Mouse (Mus musculus) hindbrain, embryonic 12.5 days (tissue): ENCODE results near the gene Fcgr1. TPM values are rescaled to one million over a fixed set of nuclear protein-coding genes. Genes with fewer than 3 reads are reported as not detected.
A peak's percentile ranks its signal among the peaks of the same experiment; 100 is the strongest.
"Not testable (repeated sequence)": the region's sequence is repeated elsewhere in the genome, so short reads cannot be mapped to it uniquely, and the experiment has no call there.

Source experiments
- ATAC-seq: fragments of 200-750 bp; cut with Nextera tagmentation; 2 replicates; pipeline ENCODE4 v1.8.0; 2017; ENCODE audit warnings: moderate TSS enrichment; ENCODE audit not compliant: low FRiP score
- H3K27ac ChIP-seq: fragments of 300-500 bp; sonication (generic); 2 replicates; pipeline ENCODE4 v1.5.1; 2016; ENCODE audit warnings: mild to moderate bottlenecking
- H3K27me3 ChIP-seq: fragments of 300-500 bp; sonication (generic); 2 replicates; pipeline ENCODE4 v1.6.1; 2016; ENCODE audit warnings: mild to moderate bottlenecking
- H3K36me3 ChIP-seq: fragments of 300-500 bp; sonication (generic); 2 replicates; pipeline ENCODE4 v1.6.1; 2016; ENCODE audit warnings: mild to moderate bottlenecking
- H3K4me1 ChIP-seq: fragments of 300-500 bp; sonication (generic); 2 replicates; pipeline ENCODE4 v1.6.1; 2016
- H3K4me2 ChIP-seq: fragments of 300-500 bp; sonication (generic); replicated peaks from 2 replicates; pipeline ENCODE4 v1.6.1; 2016; ENCODE audit warnings: mild to moderate bottlenecking
- H3K4me3 ChIP-seq: fragments of 300-500 bp; sonication (generic); 2 replicates; pipeline ENCODE4 v1.5.1; 2016; ENCODE audit warnings: mild to moderate bottlenecking
- H3K9ac ChIP-seq: fragments of 300-500 bp; sonication (generic); 2 replicates; pipeline ENCODE4 v1.6.1; 2016; ENCODE audit warnings: mild to moderate bottlenecking, moderate library complexity
- H3K9me3 ChIP-seq: fragments of 300-500 bp; sonication (generic); replicated peaks from 2 replicates; pipeline ENCODE4 v1.6.1; 2016; ENCODE audit warnings: mild to moderate bottlenecking
- WGBS: fragments of 180-500 bp; shearing (Covaris S2); methylation state at CpG from one replicate; pipeline ENCODE4 v1.1.7; 2016; 5-methylcytosine and 5-hydroxymethylcytosine counted together
- polyA plus RNA-seq: library from polyadenylated mRNA; unstranded; fragments of >200 nt; fragmentation: Nextera tagmentation; extraction: Ambion mirVana; gene quantifications from 2 replicates; pipeline ENCODE4 v1.2.1, GENCODE M21; 2016

Gene Fcgr1
- polyA plus RNA-seq, 1 experiment from 2014 or later, result 2.0 TPM

DNA sequence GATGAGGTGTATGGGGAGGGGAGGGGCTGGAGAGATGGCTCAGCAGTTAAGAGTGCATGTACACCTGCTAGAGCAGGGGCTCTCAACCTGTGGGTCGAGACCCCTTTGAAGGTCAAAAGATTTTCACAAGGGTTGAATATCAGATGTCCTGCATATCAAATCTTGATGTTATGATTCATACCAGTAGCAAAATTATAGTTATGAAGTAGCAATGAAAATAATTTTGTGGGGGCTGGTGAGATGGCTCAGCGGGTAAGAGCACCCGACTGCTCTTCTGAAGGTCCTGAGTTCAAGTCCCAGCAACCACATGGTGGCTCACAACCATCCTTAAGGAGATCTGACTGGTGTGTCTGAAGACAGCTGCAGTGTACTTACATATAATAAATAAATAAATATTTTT, 3.0 kb downstream of the Fcgr1 start:
- not testable (repeated sequence) for H3K4me1 ChIP-seq, H3K9me3 ChIP-seq, H3K4me3 ChIP-seq, H3K4me2 ChIP-seq, H3K27me3 ChIP-seq, H3K36me3 ChIP-seq, H3K9ac ChIP-seq, H3K27ac ChIP-seq, ATAC-seq
- WGBS, result 96% methylated on average over 3 of the region's 3 CpGs

DNA sequence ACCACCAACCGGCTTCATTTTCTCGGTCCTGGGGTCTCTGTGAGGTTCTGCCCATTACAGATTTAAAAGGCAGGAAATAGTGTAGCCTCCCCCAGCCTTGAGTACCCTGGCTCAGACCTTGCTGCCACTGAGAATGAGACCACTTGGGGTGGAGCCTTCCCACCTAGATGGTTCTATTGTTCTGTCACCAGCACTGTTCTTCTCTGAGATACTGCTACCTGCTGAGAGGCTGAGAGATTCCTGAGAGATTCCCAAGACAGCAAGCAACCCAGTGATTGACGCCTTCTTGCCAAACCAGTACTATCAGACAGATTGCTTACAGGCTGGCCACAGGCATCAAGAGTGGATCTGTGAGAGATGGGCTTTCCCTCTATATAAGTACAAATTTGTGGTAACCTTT, 4.6 kb downstream of the Fcgr1 start:
- no peak overlapping the region for H3K4me3 ChIP-seq
- no peak overlapping the region for H3K9ac ChIP-seq
- H3K4me1 ChIP-seq, result peaks cover 3% of the 10 kb centered on the region; the same call in 1 of the 2 replicates
- H3K9me3 ChIP-seq, result no peaks in the 10 kb centered on the region
- no peak overlapping the region for H3K4me2 ChIP-seq
- no peak for ATAC-seq
- H3K27ac ChIP-seq, result no peak overlapping the region
- peaks cover 15% of the 10 kb centered on the region for H3K27me3 ChIP-seq
- 75% methylated on average over 3 of the region's 3 CpGs for WGBS
- no peaks in the 10 kb centered on the region for H3K36me3 ChIP-seq

DNA sequence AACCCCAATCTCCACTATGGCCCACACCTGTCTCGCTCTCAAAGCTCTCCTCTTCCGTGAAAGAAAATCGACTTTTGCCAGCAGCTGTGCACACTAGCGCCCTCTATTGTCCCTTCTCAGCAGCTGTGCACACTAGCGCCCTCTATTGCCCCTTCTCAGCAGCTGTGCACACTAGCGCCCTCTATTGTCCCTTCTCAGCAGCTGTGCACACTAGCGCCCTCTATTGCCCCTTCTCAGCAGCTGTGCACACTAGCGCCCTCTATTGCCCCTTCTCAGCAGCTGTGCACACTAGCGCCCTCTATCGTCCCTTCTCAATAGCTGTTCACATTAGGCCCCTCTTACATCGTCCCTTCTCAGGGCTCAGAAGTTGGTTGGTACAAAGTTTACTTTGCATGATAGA, 6.4 kb downstream of the Fcgr1 start:
- ATAC-seq, H3K4me3 ChIP-seq, H3K36me3 ChIP-seq, H3K4me2 ChIP-seq, H3K27ac ChIP-seq, H3K9ac ChIP-seq, H3K4me1 ChIP-seq, H3K9me3 ChIP-seq: not testable (repeated sequence)
- 86% methylated on average over 11 of the region's 11 CpGs for WGBS
- peaks cover 34% of the 10 kb centered on the region for H3K27me3 ChIP-seq

DNA sequence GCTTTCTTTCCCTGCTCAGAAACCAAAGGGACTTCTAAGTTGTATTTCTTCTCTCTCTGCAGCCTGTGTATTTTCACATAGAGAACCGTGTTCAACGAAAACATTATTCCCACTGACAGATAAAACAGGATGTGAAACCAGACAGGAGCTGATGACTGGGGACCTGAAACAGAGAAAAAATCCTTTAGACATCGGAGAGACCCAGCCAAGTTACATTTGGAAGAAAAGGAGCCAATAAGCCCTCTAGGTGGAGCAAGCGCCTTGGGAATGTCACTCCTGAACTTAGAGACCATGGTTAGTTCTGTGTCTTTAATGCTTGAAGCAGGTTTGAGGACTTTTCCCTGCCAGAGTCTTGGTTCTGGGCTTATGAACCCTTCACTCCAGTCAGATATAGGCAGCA, 9.3 kb downstream of the Fcgr1 start:
- ATAC-seq, result no peak

DNA sequence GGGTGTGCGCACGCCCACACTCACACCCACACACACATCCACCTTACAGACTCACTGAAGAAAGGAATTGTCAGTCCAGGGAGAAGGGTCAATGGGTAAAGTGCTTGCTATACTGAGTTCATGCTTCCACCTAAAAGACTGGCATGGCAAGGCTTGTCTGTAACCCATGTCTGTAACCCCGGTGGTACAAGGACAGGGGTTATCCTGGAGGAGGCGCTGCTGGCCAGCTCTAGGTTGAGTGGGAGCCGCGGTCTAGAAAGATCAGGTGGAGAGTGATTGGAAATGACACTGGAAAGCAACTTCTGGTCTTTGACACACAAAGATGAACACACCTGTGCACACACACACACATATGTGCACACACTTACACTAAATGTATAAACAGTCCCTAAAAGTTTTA, 13.1 kb downstream of the Fcgr1 start:
- Histone ChIP-seq H3K9me3 (no peaks in the 10 kb centered on the region), H3K36me3 (no peaks in the 10 kb centered on the region), H3K9ac (no peak overlapping the region), H3K27ac (no peak overlapping the region), H3K4me3 (no peak overlapping the region), H3K4me1 (0 out of 2 replicates have a peak, but pooled peaks cover 8% of the 10 kb centered on the region), H3K4me2 (no peak overlapping the region), H3K27me3 (peaks cover 39% of the 10 kb centered on the region)
- no peak for ATAC-seq
- 51% methylated on average over 6 of the region's 6 CpGs for WGBS

More for the DNA sequence above, 9.3 kb downstream of the Fcgr1 start:
- WGBS, result 25% methylated on average over 4 of the region's 4 CpGs
- H3K4me2 ChIP-seq, result peak overlapping the region; percentile 15; the same call in 1 of the 2 replicates
- peaks cover 3% of the 10 kb centered on the region; the same call in 1 of the 2 replicates for H3K4me1 ChIP-seq
- H3K27ac ChIP-seq, result no peak overlapping the region
- H3K4me3 ChIP-seq, result no peak overlapping the region
- no peaks in the 10 kb centered on the region for H3K36me3 ChIP-seq
- H3K9ac ChIP-seq, result 0 out of 2 replicates have a peak overlapping the region, but pooled peaks have one; percentile 8
- H3K27me3 ChIP-seq, result peaks cover 39% of the 10 kb centered on the region
- no peaks in the 10 kb centered on the region for H3K9me3 ChIP-seq

DNA sequence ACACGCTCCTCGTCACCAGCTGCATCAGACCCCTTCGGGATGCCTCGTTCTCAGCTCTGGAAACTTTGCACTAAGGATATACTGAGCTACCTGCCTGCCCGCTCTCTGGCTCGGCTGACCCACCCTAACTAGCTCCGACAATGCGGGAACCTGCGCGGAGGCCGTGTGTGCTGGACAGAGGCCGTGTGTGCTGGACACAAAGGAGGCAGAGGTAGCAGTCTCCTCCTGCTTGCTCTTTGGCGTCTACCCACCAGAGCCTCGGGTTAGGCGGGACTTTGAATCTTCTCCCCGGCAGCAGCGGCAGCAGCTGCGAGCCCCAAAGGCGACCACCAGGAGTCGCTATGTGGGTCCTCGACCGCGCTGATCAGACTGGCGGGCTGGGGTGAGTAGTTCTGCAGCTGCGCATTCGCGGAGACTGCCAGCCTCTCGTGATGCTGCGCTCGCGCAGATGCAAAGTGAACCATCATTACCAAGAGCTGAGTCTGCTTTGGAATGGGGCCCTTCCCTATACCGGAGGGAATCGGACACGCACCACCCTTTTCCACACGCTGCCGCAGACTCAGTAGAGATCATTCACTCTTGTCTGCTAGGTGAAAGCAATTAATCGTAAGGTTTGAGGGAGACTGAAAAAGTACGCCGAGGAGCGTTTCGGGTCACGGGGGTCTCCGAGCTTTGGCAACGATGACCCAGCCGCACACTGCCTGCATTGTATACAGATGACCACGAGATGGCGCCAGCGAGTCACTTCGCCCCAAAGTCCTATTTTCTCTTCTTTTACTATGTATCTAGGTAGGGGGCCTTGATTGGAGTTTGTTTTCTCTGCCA, 15.8 kb downstream of the Fcgr1 start:
- H3K9me3 ChIP-seq, result no peaks in the 10 kb centered on the region
- H3K27ac ChIP-seq, result peak overlapping the region; percentile 89
- H3K36me3 ChIP-seq, result no peaks in the 10 kb centered on the region
- peak overlapping the region; percentile 63 for H3K9ac ChIP-seq
- peaks cover 17% of the 10 kb centered on the region; the same call in 1 of the 2 replicates for H3K27me3 ChIP-seq
- H3K4me3 ChIP-seq, result peak overlapping the region; percentile 43
- peak; percentile 97 for ATAC-seq
- H3K4me1 ChIP-seq, result 0 out of 2 replicates have a peak, but pooled peaks cover 8% of the 10 kb centered on the region
- WGBS, result under 1% methylated on average over 49 of the region's 49 CpGs
- H3K4me2 ChIP-seq, result peak overlapping the region; percentile 84

DNA sequence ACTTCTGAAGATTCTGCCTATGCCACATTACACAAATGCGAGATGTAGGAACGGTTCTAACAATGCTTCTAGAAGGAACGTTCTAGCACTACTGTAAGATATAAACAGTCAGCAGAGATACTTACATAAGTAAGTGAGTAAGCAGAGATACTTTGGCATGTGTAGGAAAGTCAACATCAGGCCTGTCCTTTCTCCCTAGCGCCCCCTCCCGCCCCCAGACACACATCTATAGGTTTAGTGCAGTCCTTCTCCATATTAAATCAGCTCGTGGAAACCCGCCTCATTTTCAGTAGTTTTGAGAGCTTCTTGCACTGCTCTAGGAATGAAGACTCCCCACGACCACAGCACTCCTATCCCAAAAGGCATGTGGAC, 16.4 kb downstream of the Fcgr1 start:
- H3K36me3 ChIP-seq, result no peaks in the 10 kb centered on the region
- H3K27me3 ChIP-seq, result peaks cover 11% of the 10 kb centered on the region; the same call in 1 of the 2 replicates
- H3K4me2 ChIP-seq, result peak overlapping the region; percentile 84
- no peaks in the 10 kb centered on the region for H3K9me3 ChIP-seq
- 0 out of 2 replicates have a peak, but pooled peaks cover 8% of the 10 kb centered on the region for H3K4me1 ChIP-seq
- peak overlapping the region; percentile 43 for H3K4me3 ChIP-seq
- 14% methylated on average over 8 of the region's 8 CpGs for WGBS
- peak overlapping the region; percentile 63 for H3K9ac ChIP-seq
- H3K27ac ChIP-seq, result peak overlapping the region; percentile 89; the same call in 1 of the 2 replicates
- ATAC-seq, result no peak

DNA sequence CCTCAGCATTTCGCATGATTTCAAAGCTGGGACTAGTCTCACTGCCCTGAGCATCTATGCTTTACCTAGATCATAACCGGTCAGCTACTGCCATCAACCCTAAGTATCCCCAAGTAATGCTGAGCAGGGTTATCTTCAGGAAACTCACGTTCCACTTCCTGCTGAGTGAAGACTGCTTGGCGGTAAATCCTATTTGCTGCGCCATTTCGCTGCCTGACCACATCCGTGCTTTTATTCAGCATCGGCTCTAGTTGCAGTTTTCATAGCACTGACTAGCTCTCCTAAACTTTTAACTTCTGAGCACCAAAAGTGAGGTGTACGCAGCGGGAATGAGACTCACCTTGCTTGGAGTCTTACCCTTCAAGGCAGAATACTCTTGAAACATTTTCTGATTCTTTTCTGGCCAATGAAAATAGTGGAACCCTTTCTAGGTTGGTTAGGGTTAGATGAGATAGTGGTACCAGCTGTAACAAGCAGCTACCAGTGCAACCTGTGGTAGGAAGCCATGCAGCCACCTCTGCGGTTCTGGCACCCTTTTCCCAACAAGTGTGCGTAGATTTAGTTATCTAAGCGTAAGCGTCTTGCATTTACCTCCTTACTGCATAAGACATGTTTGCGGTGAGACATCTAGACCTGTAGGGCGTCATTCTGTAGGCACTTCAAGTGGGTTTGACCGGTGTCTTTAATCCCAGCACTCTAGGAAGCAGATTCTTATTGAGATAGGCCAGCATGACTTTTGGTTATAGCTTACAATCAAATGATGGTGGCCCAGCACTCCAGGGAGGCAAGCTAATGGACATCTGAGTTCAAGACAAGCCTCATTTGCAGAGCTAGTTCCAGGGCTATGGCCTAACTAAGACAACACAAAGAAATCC, 19.9 kb downstream of the Fcgr1 start:
- 0 out of 2 replicates have a peak, but pooled peaks cover 2% of the 10 kb centered on the region for H3K27me3 ChIP-seq
- H3K4me2 ChIP-seq, result no peak overlapping the region
- H3K4me1 ChIP-seq, result 0 out of 2 replicates have a peak, but pooled peaks cover 8% of the 10 kb centered on the region
- no peaks in the 10 kb centered on the region for H3K36me3 ChIP-seq
- no peak overlapping the region for H3K9ac ChIP-seq
- H3K4me3 ChIP-seq, result no peak overlapping the region
- no peak overlapping the region for H3K27ac ChIP-seq
- no peaks in the 10 kb centered on the region for H3K9me3 ChIP-seq
- no peak for ATAC-seq
- WGBS, result 91% methylated on average over 17 of the region's 17 CpGs

DNA sequence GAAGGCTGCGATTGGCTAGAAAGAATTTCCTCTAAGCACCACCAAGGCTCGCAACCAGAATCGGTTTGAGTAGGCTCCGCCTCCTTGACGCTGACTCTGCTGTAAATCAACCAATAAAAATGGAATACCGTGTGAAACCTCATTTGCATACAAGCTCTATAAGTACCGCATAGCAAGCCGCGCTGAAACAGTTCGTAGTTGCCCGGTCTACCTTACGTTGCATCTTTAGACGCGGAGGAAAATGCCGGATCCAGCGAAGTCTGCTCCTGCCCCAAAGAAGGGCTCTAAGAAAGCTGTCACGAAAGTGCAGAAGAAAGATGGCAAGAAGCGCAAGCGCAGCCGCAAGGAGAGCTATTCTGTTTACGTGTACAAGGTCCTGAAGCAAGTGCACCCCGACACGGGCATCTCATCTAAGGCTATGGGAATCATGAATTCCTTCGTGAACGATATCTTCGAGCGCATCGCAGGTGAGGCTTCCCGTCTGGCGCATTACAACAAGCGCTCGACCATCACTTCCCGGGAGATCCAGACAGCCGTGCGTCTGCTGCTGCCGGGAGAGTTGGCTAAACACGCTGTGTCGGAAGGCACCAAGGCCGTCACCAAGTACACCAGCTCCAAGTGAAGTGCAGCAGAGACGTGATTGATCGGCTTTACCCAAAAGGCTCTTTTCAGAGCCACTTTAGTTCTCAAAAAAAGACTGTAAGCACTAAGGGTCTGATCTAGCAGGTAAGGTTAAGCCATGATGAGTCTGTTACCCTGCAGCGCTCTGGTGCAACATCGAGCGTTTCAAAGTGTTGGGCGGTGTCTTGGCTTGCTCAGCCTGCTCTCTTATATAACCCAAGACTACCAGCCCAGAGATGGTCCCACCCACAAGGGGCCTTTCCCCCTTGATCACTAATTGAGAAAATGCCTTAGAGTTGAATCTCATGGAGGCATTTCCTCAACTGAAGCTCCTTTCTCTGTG, 24.0 kb downstream of the Fcgr1 start, which contains the start of gene Hist2h2bb:
Gene Hist2h2bb (plus strand): TSS at position 242 of the 964 bp plus-strand sequence.
- Histone ChIP-seq H3K27me3 (no peaks in the 10 kb centered on the region), H3K9me3 (no peaks in the 10 kb centered on the region), H3K4me3 (peak within 1 kb of the TSS; percentile 49), H3K4me2 (peak within 1 kb of the TSS; percentile 81), H3K27ac (peak within 1 kb of the TSS; percentile 96), H3K9ac (peak within 1 kb of the TSS; percentile 79), H3K4me1 (peaks cover 6% of the 10 kb centered on the region), H3K36me3 (no peaks in the 10 kb centered on the region)
- under 1% methylated on average over 45 of the region's 45 CpGs for WGBS
- ATAC-seq, result peak; percentile 95

DNA sequence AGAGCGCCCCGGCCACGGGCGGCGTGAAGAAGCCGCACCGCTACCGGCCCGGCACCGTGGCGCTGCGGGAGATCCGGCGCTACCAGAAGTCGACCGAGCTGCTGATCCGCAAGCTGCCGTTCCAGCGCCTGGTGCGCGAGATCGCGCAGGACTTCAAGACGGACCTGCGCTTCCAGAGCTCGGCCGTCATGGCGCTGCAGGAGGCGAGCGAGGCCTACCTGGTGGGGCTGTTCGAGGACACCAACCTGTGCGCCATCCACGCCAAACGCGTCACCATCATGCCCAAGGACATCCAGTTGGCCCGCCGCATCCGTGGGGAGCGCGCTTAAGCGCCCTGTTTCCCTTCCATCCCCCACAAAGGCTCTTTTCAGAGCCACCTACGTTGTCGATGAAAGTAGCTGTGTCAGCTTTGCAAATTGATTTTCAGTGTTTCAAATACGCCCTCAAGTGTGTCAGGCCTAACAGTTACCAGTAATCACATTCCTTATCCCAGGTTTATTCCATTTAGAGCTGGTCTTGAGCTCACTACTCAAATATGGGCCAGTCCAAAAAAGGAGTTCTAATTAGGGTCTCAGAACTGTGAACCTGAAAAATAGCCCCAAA, 24.9 kb downstream of the Fcgr1 start:
- H3K4me3 ChIP-seq, result peak overlapping the region; percentile 49
- 0% methylated on average over 16 of the region's 44 CpGs for WGBS
- peak; percentile 65 for ATAC-seq
- not testable (repeated sequence) for H3K36me3 ChIP-seq, H3K27me3 ChIP-seq, H3K9me3 ChIP-seq
- peak overlapping the region; percentile 81 for H3K4me2 ChIP-seq
- H3K4me1 ChIP-seq, result peaks cover 15% of the 10 kb centered on the region
- peak overlapping the region; percentile 64 for H3K9ac ChIP-seq
- peak overlapping the region; percentile 96 for H3K27ac ChIP-seq
